Mouse (Mus musculus) thymus, postnatal 10 days (tissue): Measurements from ENCODE around the gene Cep128.
"Not testable (repeated sequence)": the region's sequence is repeated elsewhere in the genome, so short reads cannot be mapped to it uniquely, and the experiment has no call there.

ENCODE experiments used
- DNase-seq, 2 experiments: peaks; one replicate each; pipeline ENCODE4 v3.0.0; 2021; ENCODE audit warnings: low spot score in 2 of 2

Cep128 gene

GRCm38 (mm10) chr12:91063337-91064015 lies 320.7 kb downstream of the Cep128 start:
- DNase-seq: no peak

DNA sequence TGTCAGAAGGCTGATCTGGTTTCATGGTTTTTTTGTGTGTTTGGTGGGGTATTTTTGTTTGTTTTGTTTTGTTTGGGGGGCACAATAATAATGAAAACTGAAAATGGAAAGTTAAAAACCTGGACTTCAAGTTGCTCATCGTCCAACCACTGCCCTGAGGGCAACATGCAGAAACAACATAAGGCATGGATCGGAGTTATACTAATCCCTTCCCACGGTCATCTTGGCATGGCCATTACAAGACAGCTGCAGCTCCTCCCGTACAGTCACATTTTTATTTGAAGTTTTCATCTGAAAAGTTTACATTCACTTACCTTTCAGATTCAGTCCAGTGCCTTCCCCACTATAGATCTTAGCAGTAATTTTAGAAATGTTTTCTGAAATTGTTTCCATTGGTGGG lies 321.5 kb downstream of the Cep128 start:
- DNase-seq: no peak

GRCm38 (mm10) chr12:91059704-91060318 lies 324.4 kb downstream of the Cep128 start:
- no peak for DNase-seq

DNA sequence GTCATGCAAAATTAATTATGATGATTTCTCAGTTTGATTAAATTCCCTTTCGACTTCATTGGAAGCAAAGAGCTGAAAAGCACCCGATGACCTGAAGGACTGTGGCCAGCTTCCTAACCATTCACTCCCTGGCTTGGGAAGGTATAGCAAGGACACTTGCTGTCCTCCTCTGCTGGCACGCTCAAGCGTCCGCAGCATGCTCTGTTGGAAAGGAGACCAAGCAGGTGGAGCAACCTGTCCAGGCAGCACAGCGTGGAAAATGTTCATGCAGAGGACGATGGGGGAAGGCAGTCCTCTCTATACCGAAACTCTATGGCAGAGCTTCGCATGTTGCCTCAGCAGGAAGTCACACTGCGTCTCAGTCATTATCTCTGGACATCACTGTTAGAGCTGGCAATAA lies 327.3 kb downstream of the Cep128 start:
- DNase-seq: no peak

- no peak for DNase-seq
These were observed 331.9 kb downstream of the Cep128 start for GRCm38 (mm10) chr12:91052301-91052700.

DNA sequence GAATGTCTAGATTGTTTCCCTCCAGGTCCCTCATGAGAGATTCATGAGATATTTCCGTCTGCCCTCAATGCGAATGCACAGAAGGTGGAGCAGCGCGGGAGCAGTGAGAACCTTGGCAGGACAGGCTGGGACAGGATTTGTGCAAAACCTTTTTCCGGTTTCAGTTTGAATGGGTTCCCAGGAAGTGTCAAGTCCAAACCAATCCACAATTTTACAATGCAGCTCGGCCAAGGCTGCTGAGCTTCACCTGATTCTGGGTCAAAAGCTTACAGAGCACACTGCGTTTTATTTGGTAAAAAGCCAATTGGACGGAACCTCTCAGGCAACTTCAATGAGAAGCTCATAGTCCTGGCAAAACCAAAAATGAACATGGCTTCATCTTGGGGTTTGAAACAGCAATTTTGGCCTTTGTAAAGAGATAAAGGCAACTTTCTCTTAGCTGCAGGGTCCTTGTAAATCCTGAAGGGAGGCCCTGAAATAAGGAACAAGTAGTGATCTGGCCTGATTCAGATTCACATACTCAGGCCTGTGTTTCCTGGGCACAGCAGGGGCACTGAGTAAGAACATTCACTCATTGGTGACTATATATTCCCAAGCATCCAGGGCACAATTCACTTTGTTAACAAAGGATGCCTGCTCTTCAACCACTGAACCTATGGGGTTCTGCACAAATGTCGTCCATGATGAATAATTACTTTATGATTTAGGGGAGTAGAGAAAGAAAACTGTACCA lies 333.4 kb downstream of the Cep128 start:
- DNase-seq: no peak

DNA sequence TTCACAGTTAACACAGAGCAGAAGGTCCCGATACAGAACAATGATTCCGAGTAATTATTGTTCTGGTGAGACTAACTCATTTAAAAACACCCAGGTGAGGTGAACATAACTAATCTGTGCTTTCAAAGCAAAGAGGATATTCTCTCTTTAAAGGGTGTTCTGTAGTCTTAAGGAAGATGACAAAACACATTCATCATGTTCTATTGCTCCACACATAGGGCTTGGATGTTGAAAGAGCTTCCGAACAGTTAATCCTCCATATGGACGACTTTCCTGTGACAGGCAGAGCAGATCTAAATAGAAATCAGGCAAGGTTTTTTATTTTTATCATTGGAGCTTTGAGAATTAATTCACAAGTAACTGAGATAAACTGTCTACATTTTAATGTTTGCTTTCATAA lies 342.8 kb downstream of the Cep128 start:
- no peak for DNase-seq

- no peak for DNase-seq
These were observed 343.8 kb downstream of the Cep128 start for GRCm38 (mm10) chr12:91040267-91040905.

- no peak for DNase-seq
These were observed 355.1 kb downstream of the Cep128 start for GRCm38 (mm10) chr12:91029116-91029515.

GRCm38 (mm10) chr12:91027681-91028080 lies 356.5 kb downstream of the Cep128 start:
- no peak for DNase-seq

- no peak for DNase-seq
These were observed 357.1 kb downstream of the Cep128 start for GRCm38 (mm10) chr12:91027100-91027499.

- DNase-seq: no peak
These were observed 369.1 kb downstream of the Cep128 start for GRCm38 (mm10) chr12:91015075-91015474.

- no peak for DNase-seq
These were observed 371.2 kb downstream of the Cep128 start for GRCm38 (mm10) chr12:91013043-91013442.

GRCm38 (mm10) chr12:91012184-91012583 lies 372.0 kb downstream of the Cep128 start:
- DNase-seq: no peak

DNA sequence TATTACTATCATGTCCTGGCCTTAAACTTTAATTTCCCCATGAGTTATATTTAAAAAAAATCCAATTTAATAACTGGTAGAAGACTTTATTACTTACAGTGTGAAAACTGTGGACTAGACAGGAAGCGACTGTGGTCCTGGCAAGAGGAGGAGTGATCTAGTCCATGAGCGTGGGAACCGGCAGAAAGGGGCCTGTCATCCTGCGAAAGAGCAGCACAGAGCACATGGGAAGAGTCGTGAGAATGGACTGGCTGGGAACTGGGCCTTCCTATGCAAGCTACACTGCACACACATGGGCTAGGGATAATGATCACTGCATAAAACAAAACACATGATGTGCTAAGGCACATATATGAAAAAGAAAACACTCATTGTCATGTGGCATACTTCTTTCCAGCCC lies 375.5 kb downstream of the Cep128 start:
- DNase-seq: no peak

GRCm38 (mm10) chr12:91008170-91008569 lies 376.0 kb downstream of the Cep128 start:
- no peak for DNase-seq

DNA sequence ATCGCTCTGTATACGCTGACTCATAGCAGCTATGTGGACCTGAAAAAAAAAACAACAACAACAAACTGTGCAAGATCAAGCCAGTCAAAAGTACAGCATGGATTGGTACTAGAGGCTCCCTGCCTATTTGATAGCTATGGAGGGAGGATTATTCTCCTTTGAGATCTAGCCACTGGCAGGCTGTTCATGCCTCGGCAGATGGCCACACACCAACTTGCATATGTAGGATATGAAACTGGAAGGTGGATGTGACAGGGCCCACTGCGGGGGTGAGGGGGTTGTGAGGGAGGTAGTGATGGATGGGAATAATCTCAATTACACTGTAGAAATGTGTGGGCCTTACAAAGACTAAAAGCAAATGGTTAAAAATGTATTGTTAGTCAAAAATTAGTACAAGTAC lies 386.7 kb downstream of the Cep128 start:
- no peak for DNase-seq

- DNase-seq: no peak
These were observed 390.9 kb downstream of the Cep128 start for GRCm38 (mm10) chr12:90993331-90993730.

- DNase-seq: no peak
These were observed 396.4 kb downstream of the Cep128 start for GRCm38 (mm10) chr12:90987782-90988181.

DNA sequence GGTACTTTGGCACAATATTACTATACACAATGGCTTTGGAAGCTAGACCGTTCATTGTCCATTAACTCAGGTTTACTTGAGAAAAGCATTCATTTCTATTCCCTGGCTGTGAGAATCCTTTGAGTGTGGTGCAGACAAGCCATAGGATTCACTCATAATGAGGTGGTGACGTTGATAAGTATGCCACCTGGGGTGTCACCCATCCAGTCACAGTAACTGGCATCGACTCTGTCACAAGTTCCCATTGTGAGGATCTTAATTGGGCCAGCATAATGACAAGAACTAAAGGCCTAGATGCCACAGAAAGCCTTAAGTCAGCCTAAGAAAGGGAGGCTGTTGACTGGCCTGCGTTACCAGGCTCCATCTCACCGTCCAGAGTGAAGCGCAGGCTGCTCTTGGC lies 396.9 kb downstream of the Cep128 start:
- no peak for DNase-seq

DNA sequence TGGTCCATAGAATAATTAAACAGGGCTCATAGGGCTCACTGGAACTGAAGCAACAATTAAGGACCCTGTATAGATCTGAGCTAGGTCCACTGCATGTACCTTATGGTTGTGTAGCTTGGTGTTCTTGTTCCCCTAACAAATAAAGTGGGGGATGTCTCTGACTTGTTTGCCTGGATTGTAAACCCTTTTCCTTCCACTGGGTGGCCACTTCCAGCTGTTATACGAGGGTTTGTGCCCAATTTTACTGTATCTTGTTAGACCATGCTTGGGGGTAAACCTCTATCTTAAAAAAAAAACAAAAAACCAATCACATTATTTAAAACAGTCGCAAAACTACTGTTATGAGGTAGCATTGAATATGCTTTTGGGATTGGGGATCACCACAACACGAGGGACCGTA lies 402.2 kb downstream of the Cep128 start:
- no peak for DNase-seq

GRCm38 (mm10) chr12:90976406-90976805 lies 407.8 kb downstream of the Cep128 start:
- not testable (repeated sequence) for DNase-seq

DNA sequence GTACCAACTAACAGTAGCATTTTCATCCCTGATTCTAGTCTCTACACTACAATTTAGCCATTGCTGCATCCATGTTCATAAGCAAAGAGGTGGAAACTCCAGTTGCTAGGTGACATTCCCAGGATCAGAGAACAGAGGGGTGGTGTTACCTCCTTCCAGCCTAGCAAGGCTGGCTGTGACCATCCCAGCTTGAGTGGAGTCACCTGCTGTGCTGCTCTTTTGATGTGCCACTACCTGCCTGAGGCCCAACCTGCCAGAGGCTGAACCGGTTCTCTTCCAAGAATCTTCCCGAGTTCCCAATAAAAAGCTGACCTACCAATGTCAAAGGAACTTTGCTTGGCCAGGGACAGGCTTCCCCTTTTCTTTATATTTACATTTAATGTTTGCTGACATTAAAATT lies 408.8 kb downstream of the Cep128 start:
- no peak for DNase-seq
